In genomic region chr15:25787406-25787805, GRCm38 (mm10) we compare ENCODE assay signal across 22 mouse cellular contexts. TPM values are rescaled to one million over a fixed set of nuclear protein-coding genes. Genes with fewer than 3 reads are reported as not detected.
DNase-seq lines count a peak whose midpoint lies in the region; ATAC-seq and TF ChIP-seq lines count a peak whose summit lies in the region.
"Had no signal": no experiment of that assay in that cellular context is flagged by ENCODE, and none has a peak within 500 bp of the region (broad histone marks: within the 10 kb centered on the region; RNA-seq: fewer than 3 reads in every experiment).

No protein-coding gene starts in this region.

- no peak overlapping the region for H3K4me2 ChIP-seq in midbrain, embryonic 12.5 days (replicated peaks)
- no peak overlapping the region for H3K4me2 ChIP-seq in midbrain, embryonic 13.5 days (replicated peaks)
- H3K4me2 ChIP-seq in embryonic facial prominence, embryonic 14.5 days (ENCODE audit: low read depth, low read length), result no peak overlapping the region
- H3K4me2 ChIP-seq in limb, embryonic 14.5 days (replicated peaks; ENCODE audit: low read depth, low read length, severe bottlenecking), result no peak overlapping the region
- H3K4me2 ChIP-seq: liver, embryonic 15.5 days; neural tube, embryonic 12.5 days had no signal

- no peak overlapping the region for H3K9ac ChIP-seq in midbrain, embryonic 12.5 days (replicated peaks)
- no peak overlapping the region for H3K9ac ChIP-seq in midbrain, embryonic 13.5 days (replicated peaks)
- no peak overlapping the region for H3K9ac ChIP-seq in embryonic facial prominence, embryonic 14.5 days (ENCODE audit: low read depth, low read length)
- no peak overlapping the region for H3K9ac ChIP-seq in limb, embryonic 14.5 days (ENCODE audit: low read depth, low read length, severe bottlenecking)
- H3K9ac ChIP-seq: liver, embryonic 15.5 days; neural tube, embryonic 12.5 days had no signal

- 0 out of 2 replicates have a peak, but pooled peaks cover 5% of the 10 kb centered on the region for H3K4me1 ChIP-seq in midbrain, embryonic 12.5 days
- H3K4me1 ChIP-seq in midbrain, embryonic 13.5 days (replicated peaks), result peaks cover 15% of the 10 kb centered on the region
- H3K4me1 ChIP-seq in embryonic facial prominence, embryonic 14.5 days (ENCODE audit: control insufficient read depth, insufficient read depth, low read length), result no peaks in the 10 kb centered on the region
- H3K4me1 ChIP-seq in limb, embryonic 14.5 days (ENCODE audit: control insufficient read depth, insufficient read depth, low read length), result peaks cover 6% of the 10 kb centered on the region; the same call in 1 of the 2 replicates
- H3K4me1 ChIP-seq: liver, embryonic 15.5 days had no signal

- peaks cover 95% of the 10 kb centered on the region for H3K36me3 ChIP-seq in midbrain, embryonic 12.5 days
- peaks cover 78% of the 10 kb centered on the region for H3K36me3 ChIP-seq in midbrain, embryonic 13.5 days
- peaks cover 73% of the 10 kb centered on the region for H3K36me3 ChIP-seq in embryonic facial prominence, embryonic 14.5 days (ENCODE audit: control insufficient read depth, insufficient read depth, low read length)
- H3K36me3 ChIP-seq in limb, embryonic 14.5 days (ENCODE audit: control insufficient read depth, insufficient read depth, low read length), result peaks cover 74% of the 10 kb centered on the region

- WGBS in midbrain, embryonic 12.5 days, result 83% methylated on average over 9 of the region's 9 CpGs
- 77% methylated on average over 9 of the region's 9 CpGs for WGBS in midbrain, embryonic 13.5 days
- 53% methylated on average over 9 of the region's 9 CpGs for WGBS in embryonic facial prominence, embryonic 14.5 days
- 79% methylated on average over 9 of the region's 9 CpGs for WGBS in limb, embryonic 14.5 days

- TF ChIP-seq POLR2A in limb, embryonic 14.5 days (IDR thresholded peaks at IDR 0.05; ENCODE audit: borderline replicate concordance, extremely low read depth, insufficient read depth, insufficient read length), result no peak

- no peak for ATAC-seq in midbrain, embryonic 12.5 days (ENCODE audit: low FRiP score, low read depth)
- ATAC-seq in midbrain, embryonic 13.5 days, result no peak
- ATAC-seq in embryonic facial prominence, embryonic 14.5 days (ENCODE audit: low read depth), result no peak
- ATAC-seq in limb, embryonic 14.5 days (ENCODE audit: low FRiP score, low read depth), result no peak
- ATAC-seq: CD4-positive, CD25-positive, alpha-beta regulatory T cell, adult 4 months; intestine, postnatal 0 days had no signal

- H3K27ac ChIP-seq in gastrocnemius, adult 2 months, result peak overlapping the region; percentile 85
- 0 out of 2 replicates have a peak overlapping the region, but pooled peaks have one; percentile 5 for H3K27ac ChIP-seq in midbrain, embryonic 12.5 days (replicated peaks)
- H3K27ac ChIP-seq in midbrain, embryonic 13.5 days, result no peak overlapping the region
- H3K27ac ChIP-seq in embryonic facial prominence, embryonic 14.5 days (replicated peaks; ENCODE audit: low read depth, low read length), result peak overlapping the region; percentile 29; the same call in 1 of the 2 replicates
- H3K27ac ChIP-seq in limb, embryonic 14.5 days (replicated peaks; ENCODE audit: low read depth, low read length), result peak overlapping the region; percentile 39; the same call in 1 of the 2 replicates
- H3K27ac ChIP-seq: heart, adult 2 months; layer of hippocampus, adult 2 months; liver, embryonic 15.5 days; midbrain, embryonic 10.5 days; neural tube, embryonic 12.5 days had no signal

- intact Hi-C loops in gastrocnemius, adult 2 months (cut with DNase I), result no loop called here
- intact Hi-C loops in gastrocnemius, postnatal 14 days (cut with DNase I; ENCODE audit: low total_unique reads), result no loop called here

- peak overlapping the region; percentile 48 for H3K4me3 ChIP-seq in gastrocnemius, adult 2 months
- no peak overlapping the region for H3K4me3 ChIP-seq in midbrain, embryonic 12.5 days
- H3K4me3 ChIP-seq in midbrain, embryonic 13.5 days (replicated peaks), result no peak overlapping the region
- no peak overlapping the region for H3K4me3 ChIP-seq in embryonic facial prominence, embryonic 14.5 days (ENCODE audit: low read depth, low read length)
- H3K4me3 ChIP-seq in limb, embryonic 14.5 days (replicated peaks; ENCODE audit: low read length), result no peak overlapping the region
- H3K4me3 ChIP-seq: heart, adult 2 months; layer of hippocampus, adult 2 months; liver, embryonic 15.5 days; midbrain, embryonic 10.5 days; neural tube, embryonic 12.5 days had no signal

- H3K27me3 ChIP-seq in midbrain, embryonic 12.5 days, result no peaks in the 10 kb centered on the region
- no peaks in the 10 kb centered on the region for H3K27me3 ChIP-seq in midbrain, embryonic 13.5 days
- no peaks in the 10 kb centered on the region for H3K27me3 ChIP-seq in embryonic facial prominence, embryonic 14.5 days (replicated peaks; ENCODE audit: control insufficient read depth, insufficient read depth, low read length)
- H3K27me3 ChIP-seq in limb, embryonic 14.5 days (ENCODE audit: control insufficient read depth, insufficient read depth, low read length), result no peaks in the 10 kb centered on the region
- H3K27me3 ChIP-seq: liver, embryonic 15.5 days; neural tube, embryonic 12.5 days had no signal

- H3K9me3 ChIP-seq in midbrain, embryonic 12.5 days, result no peaks in the 10 kb centered on the region
- no peaks in the 10 kb centered on the region for H3K9me3 ChIP-seq in midbrain, embryonic 13.5 days
- no peaks in the 10 kb centered on the region for H3K9me3 ChIP-seq in embryonic facial prominence, embryonic 14.5 days (ENCODE audit: control insufficient read depth, low read length)
- no peaks in the 10 kb centered on the region for H3K9me3 ChIP-seq in limb, embryonic 14.5 days (ENCODE audit: control insufficient read depth, low read length)
- H3K9me3 ChIP-seq: liver, embryonic 15.5 days; midbrain, embryonic 10.5 days; neural tube, embryonic 12.5 days had no signal

- no peak for TF ChIP-seq CTCF in gastrocnemius, adult 2 months (IDR thresholded peaks at IDR 0.05)

- DNase-seq in gastrocnemius, adult 2 months, result no peak
- no peak for DNase-seq in gastrocnemius, postnatal 14 days
- DNase-seq in embryonic facial prominence, embryonic 14.5 days (ENCODE audit: low spot score), result peak; percentile 14
- no peak for DNase-seq in limb, embryonic 14.5 days (ENCODE audit: low spot score)
- no peak for DNase-seq in adrenal gland, postnatal 10 days
- DNase-seq: adrenal gland, postnatal 25 days; cerebellum, adult 9-11 months; gastrocnemius, postnatal 36 days; heart, adult 2 months; kidney, postnatal 25 days; layer of hippocampus, postnatal 36 days; liver; lung, postnatal 10 days; thymus, adult 18-20 months had no signal

RNA-seq across cellular contexts. Expression of gene Retreg1, which starts 55.6 kb away (rescaled TPM):
- 100 to 1,000 TPM; 170 to 181 TPM for total RNA-seq in gastrocnemius, adult 2 months (2021)
- 100 to 1,000 TPM in 1 of 2 experiments, 10 to 100 TPM in 1; 90.8 to 157 TPM for total RNA-seq in gastrocnemius, postnatal 14 days (2021)
- polyA plus RNA-seq in midbrain, embryonic 12.5 days (2016; fragmentation: Nextera tagmentation; extraction: Ambion mirVana), result 3.3 and 4.4 TPM in 2 replicates
- 6.8 TPM in 2 replicates for polyA plus RNA-seq in midbrain, embryonic 13.5 days (2015; fragmentation: Nextera tagmentation; extraction: Ambion mirVana)
- polyA plus RNA-seq in embryonic facial prominence, embryonic 14.5 days (2014; fragmentation: Nextera tagmentation; extraction: Ambion mirVana), result 9.8 and 16.5 TPM in 2 replicates
- 2.3 and 2.5 TPM in 2 replicates for polyA plus RNA-seq in limb, embryonic 14.5 days (2012; rRNA removed)
- 4.2 and 4.4 TPM in 2 replicates for polyA plus RNA-seq in limb, embryonic 14.5 days (2014; fragmentation: Nextera tagmentation; extraction: Ambion mirVana)
- 10 to 100 TPM; 26.1 to 38.4 TPM for total RNA-seq in adrenal gland, postnatal 10 days (2021)
